Mouse (Mus musculus): ENCODE results near the gene Gm11096. TPM values are rescaled to one million over a fixed set of nuclear protein-coding genes. Genes with fewer than 3 reads are reported as not detected.
A peak's percentile ranks its signal among the peaks of the same experiment; 100 is the strongest.

Gene Gm11096
- total RNA-seq, 4 experiments from 2014 or later = not detected

GRCm38 (mm10) chr17:81480351-81481161 lies 39.0 kb downstream of the Gm11096 start:
- DNase-seq (ENCODE audit: low spot score) = peak; percentile 77

GRCm38 (mm10) chr17:81481843-81482490 lies 40.4 kb downstream of the Gm11096 start:
- peak; percentile 62 for DNase-seq (ENCODE audit: low spot score)

GRCm38 (mm10) chr17:81486388-81486787 lies 44.8 kb downstream of the Gm11096 start:
- no peak for DNase-seq (ENCODE audit: low spot score)
